Mouse (Mus musculus): ENCODE data around the gene Slc22a17. TPM values are rescaled to one million over a fixed set of nuclear protein-coding genes. Genes with fewer than 3 reads are reported as not detected.

The Slc22a17 gene
- polyA plus RNA-seq, 2 experiments: 57.9 to 403 TPM

DNA sequence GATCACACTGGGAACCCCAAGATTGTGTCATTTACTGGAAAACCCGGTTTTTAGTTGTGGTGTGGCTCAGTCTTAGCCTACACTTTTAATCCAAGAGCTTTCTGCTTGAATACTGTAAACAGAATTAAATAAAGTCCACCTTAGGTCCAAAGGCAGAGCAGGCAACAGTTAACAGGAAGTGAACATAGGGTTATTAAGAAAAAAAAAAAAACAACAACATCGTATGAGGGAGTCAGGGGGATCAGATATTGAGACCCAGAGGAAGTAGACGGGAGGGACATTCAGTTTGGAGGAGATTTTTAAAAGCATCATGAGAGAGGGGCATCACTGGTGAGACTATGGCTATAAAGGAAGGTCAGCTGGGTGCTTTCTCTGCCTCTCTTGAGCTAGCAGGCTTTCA lies 46.7 kb downstream of the Slc22a17 start:
- Histone ChIP-seq H3K27me3 (ENCODE audit: control insufficient read depth, insufficient read depth, low read length) (no peaks in the 10 kb centered on the region), H3K9me3 (ENCODE audit: control insufficient read depth, low read length) (no peaks in the 10 kb centered on the region), H3K4me3 (replicated peaks; ENCODE audit: low read length) (no peak overlapping the region), H3K4me2 (replicated peaks; ENCODE audit: low read depth, low read length, severe bottlenecking) (no peak overlapping the region), H3K27ac (replicated peaks; ENCODE audit: low read depth, low read length) (no peak overlapping the region), H3K9ac (ENCODE audit: low read depth, low read length, severe bottlenecking) (no peak overlapping the region), H3K36me3 (ENCODE audit: control insufficient read depth, insufficient read depth, low read length) (no peaks in the 10 kb centered on the region), H3K4me1 (ENCODE audit: control insufficient read depth, insufficient read depth, low read length) (no peaks in the 10 kb centered on the region; the same call in 1 of the 2 replicates)
- ATAC-seq (ENCODE audit: low FRiP score, low read depth) (no peak), DNase-seq (ENCODE audit: low spot score) (no peak)
- WGBS: 49% methylated on average over 3 of the region's 3 CpGs
- no peak for TF ChIP-seq POLR2A (IDR thresholded peaks at IDR 0.05; ENCODE audit: borderline replicate concordance, extremely low read depth, insufficient read depth, insufficient read length)

DNA sequence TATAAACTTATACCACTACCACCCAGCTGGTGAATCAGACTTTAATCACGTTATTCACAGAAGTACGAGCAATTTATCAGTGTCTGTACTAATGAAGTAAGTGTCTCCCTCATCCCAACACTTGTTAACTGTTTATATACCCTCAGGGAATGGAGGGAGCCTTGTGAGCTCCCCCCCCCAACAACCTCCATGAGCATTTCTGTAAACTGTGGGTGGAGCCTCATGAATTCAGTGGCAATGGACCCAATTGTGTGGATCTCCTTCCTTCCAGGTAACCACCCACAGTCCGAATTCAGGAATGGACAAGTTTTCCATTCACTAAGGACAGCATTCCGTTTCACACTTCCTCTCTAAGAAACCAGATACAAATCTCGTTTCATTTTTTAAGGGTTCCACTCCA lies 47.3 kb downstream of the Slc22a17 start:
- WGBS: 69% methylated on average over 5 of the region's 5 CpGs
- no peaks in the 10 kb centered on the region for H3K36me3 ChIP-seq (ENCODE audit: control insufficient read depth, insufficient read depth, low read length)
- DNase-seq (ENCODE audit: low spot score) (no peak), ATAC-seq (ENCODE audit: low FRiP score, low read depth) (no peak)
- H3K9me3 ChIP-seq (ENCODE audit: control insufficient read depth, low read length): no peaks in the 10 kb centered on the region
- no peak for TF ChIP-seq POLR2A (IDR thresholded peaks at IDR 0.05; ENCODE audit: borderline replicate concordance, extremely low read depth, insufficient read depth, insufficient read length)
- no peak overlapping the region for H3K4me3 ChIP-seq (replicated peaks; ENCODE audit: low read length)
- H3K27me3 ChIP-seq (ENCODE audit: control insufficient read depth, insufficient read depth, low read length): no peaks in the 10 kb centered on the region
- H3K9ac ChIP-seq (ENCODE audit: low read depth, low read length, severe bottlenecking): no peak overlapping the region
- no peak overlapping the region for H3K4me2 ChIP-seq (replicated peaks; ENCODE audit: low read depth, low read length, severe bottlenecking)
- no peak overlapping the region for H3K27ac ChIP-seq (replicated peaks; ENCODE audit: low read depth, low read length)
- no peaks in the 10 kb centered on the region; the same call in 1 of the 2 replicates for H3K4me1 ChIP-seq (ENCODE audit: control insufficient read depth, insufficient read depth, low read length)

DNA sequence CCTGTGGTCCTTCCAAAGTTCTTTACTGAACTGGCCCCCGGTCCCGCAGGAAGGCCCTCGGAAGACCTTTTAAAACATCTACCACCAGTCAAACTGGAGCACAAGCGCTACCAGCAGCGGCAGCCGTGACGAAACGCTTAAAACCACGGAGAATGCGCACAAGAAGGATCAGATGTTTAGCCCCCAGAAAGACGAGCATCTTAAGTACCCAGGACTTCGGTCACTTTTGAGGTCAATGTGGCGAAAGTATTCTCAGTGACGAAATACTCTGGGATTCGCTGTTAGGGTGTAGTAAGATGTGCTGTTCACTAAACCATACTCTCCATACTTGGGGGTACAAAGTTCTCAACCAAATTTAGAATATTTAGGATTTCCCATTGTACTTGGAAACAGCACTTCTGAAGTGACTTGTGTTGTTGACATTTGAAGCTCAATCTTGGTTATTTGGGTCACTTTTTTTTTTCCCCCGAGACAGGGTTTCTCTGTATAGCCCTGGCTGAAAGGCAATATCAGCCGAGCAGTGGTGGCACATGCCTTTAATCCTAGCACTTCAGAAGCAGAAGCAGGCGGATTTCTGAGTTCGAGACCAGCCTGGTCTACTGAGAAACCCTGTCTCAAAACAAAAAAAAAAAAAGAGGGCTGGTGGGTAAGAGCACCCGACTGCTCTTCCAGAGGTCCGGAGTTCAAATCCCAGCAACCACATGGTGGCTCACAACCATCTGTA lies 48.5 kb downstream of the Slc22a17 start:
- Histone ChIP-seq H3K27ac (replicated peaks; ENCODE audit: low read depth, low read length) (0 out of 2 replicates have a peak overlapping the region, but pooled peaks have one; percentile 22), H3K9ac (ENCODE audit: low read depth, low read length, severe bottlenecking) (peak overlapping the region; percentile 77), H3K4me3 (replicated peaks; ENCODE audit: low read length) (peak overlapping the region; percentile 77), H3K4me2 (replicated peaks; ENCODE audit: low read depth, low read length, severe bottlenecking) (peak overlapping the region; percentile 61), H3K36me3 (ENCODE audit: control insufficient read depth, insufficient read depth, low read length) (no peaks in the 10 kb centered on the region), H3K9me3 (ENCODE audit: control insufficient read depth, low read length) (no peaks in the 10 kb centered on the region), H3K27me3 (ENCODE audit: control insufficient read depth, insufficient read depth, low read length) (no peaks in the 10 kb centered on the region), H3K4me1 (ENCODE audit: control insufficient read depth, insufficient read depth, low read length) (no peaks in the 10 kb centered on the region; the same call in 1 of the 2 replicates)
- peak; percentile 19; the same call in 1 of the 2 replicates for ATAC-seq (ENCODE audit: low FRiP score, low read depth)
- DNase-seq (ENCODE audit: low spot score): no peak
- no peak for TF ChIP-seq POLR2A (IDR thresholded peaks at IDR 0.05; ENCODE audit: borderline replicate concordance, extremely low read depth, insufficient read depth, insufficient read length)
- 14% methylated on average over 21 of the region's 21 CpGs for WGBS

DNA sequence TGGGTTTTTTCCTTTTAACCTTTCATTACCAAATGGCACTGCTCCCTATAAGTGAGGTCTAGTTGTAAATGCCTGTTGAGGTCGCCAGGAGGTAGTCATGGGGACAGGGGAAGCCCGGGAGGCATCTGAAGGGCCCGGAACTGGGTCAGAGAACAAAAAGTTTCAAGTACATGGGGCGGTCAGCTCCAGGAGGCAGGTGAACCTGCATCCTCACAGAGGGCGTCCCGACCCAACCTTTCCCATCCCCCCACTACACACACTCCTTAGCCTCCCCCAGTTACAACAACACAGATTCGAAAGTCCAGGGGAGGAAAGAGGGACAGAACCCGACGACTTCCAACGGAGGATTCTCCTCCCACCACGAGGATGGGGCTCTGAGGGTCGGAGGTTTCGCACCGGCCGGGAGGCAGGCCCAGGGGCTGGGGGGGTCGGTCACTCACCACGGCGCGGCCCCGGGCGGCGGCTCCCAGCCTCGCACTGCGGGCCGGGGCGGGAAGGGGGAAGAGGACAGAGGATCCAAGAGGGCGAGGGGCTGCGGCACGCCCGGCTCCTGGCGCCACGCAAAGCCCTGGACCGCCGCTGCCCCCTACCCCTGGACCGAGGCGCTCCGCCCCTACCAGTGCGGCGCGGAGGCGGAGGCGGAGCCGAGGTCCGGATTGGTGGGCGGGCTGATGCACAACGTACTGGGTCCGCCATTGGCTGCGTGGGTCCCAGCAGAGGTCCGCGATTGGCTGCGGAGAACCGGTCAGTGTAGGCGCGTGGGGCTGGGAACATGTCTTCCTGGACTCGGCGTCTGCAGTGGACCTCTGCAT lies 49.2 kb downstream of the Slc22a17 start:
- H3K4me1 ChIP-seq (ENCODE audit: control insufficient read depth, insufficient read depth, low read length): no peaks in the 10 kb centered on the region; the same call in 1 of the 2 replicates
- H3K4me3 ChIP-seq (replicated peaks; ENCODE audit: low read length): peak overlapping the region; percentile 77
- under 1% methylated on average over 40 of the region's 56 CpGs for WGBS
- peak; percentile 93 for DNase-seq (ENCODE audit: low spot score)
- no peaks in the 10 kb centered on the region for H3K9me3 ChIP-seq (ENCODE audit: control insufficient read depth, low read length)
- peak overlapping the region; percentile 61 for H3K4me2 ChIP-seq (replicated peaks; ENCODE audit: low read depth, low read length, severe bottlenecking)
- peak; percentile 100 for ATAC-seq (ENCODE audit: low FRiP score, low read depth)
- peak; percentile 71; the same call in 1 of the 2 replicates for TF ChIP-seq POLR2A (IDR thresholded peaks at IDR 0.05; ENCODE audit: borderline replicate concordance, extremely low read depth, insufficient read depth, insufficient read length)
- H3K27me3 ChIP-seq (ENCODE audit: control insufficient read depth, insufficient read depth, low read length): no peaks in the 10 kb centered on the region
- peak overlapping the region; percentile 65 for H3K27ac ChIP-seq (replicated peaks; ENCODE audit: low read depth, low read length)
- no peaks in the 10 kb centered on the region for H3K36me3 ChIP-seq (ENCODE audit: control insufficient read depth, insufficient read depth, low read length)
- H3K9ac ChIP-seq (ENCODE audit: low read depth, low read length, severe bottlenecking): peak overlapping the region; percentile 77

DNA sequence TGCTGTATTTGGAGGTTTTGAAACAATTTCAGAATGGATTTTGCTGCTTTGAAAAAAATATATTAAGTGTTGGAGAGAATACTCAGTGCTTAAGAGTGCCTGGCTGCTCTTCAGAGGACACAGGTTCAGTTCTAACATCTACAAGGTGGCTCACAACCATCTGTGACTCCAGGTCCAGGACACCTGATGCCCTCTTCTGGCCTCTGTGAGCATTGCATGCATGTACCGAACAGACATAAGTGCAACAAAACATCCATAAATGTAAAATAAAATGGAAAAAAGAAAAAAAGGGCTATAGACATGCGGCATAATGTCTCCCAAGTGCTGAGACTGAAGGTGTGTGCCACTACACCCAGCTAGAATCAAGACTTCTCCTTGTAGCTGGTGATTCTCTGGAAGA lies 52.4 kb downstream of the Slc22a17 start:
- Histone ChIP-seq H3K36me3 (ENCODE audit: control insufficient read depth, insufficient read depth, low read length) (peaks cover 24% of the 10 kb centered on the region), H3K4me1 (ENCODE audit: control insufficient read depth, insufficient read depth, low read length) (no peaks in the 10 kb centered on the region; the same call in 1 of the 2 replicates), H3K9me3 (ENCODE audit: control insufficient read depth, low read length) (no peaks in the 10 kb centered on the region), H3K27ac (replicated peaks; ENCODE audit: low read depth, low read length) (no peak overlapping the region), H3K4me2 (replicated peaks; ENCODE audit: low read depth, low read length, severe bottlenecking) (no peak overlapping the region), H3K4me3 (replicated peaks; ENCODE audit: low read length) (no peak overlapping the region), H3K27me3 (ENCODE audit: control insufficient read depth, insufficient read depth, low read length) (no peaks in the 10 kb centered on the region), H3K9ac (ENCODE audit: low read depth, low read length, severe bottlenecking) (no peak overlapping the region)
- no peak for DNase-seq (ENCODE audit: low spot score)
- no peak for TF ChIP-seq POLR2A (IDR thresholded peaks at IDR 0.05; ENCODE audit: borderline replicate concordance, extremely low read depth, insufficient read depth, insufficient read length)
- WGBS: 37% methylated on average over 2 of the region's 2 CpGs
- no peak for ATAC-seq (ENCODE audit: low FRiP score, low read depth)

Measured in limb, embryonic 14.5 days (tissue).